Mouse (Mus musculus): ENCODE results near the gene Ak2. TPM values are rescaled to one million over a fixed set of nuclear protein-coding genes. Genes with fewer than 3 reads are reported as not detected.

Gene Ak2
- total and polyA plus RNA-seq, 3 experiments: 330 to 366 TPM; not detected in 1

- Histone ChIP-seq H3K9ac (ENCODE audit: control insufficient read depth, low read depth, low read length, poor library complexity, severe bottlenecking) (no peak overlapping the region), H3K27ac (ENCODE audit: control insufficient read depth, low read depth, low read length) (no peak overlapping the region), H3K9me3 (replicated peaks; ENCODE audit: insufficient read depth, low read length) (no peaks in the 10 kb centered on the region), H3K27me3 (ENCODE audit: control insufficient read depth in 1 of 2, insufficient read depth in 2 of 2, low read length in 2 of 2) (peaks cover 0 to 2% of the 10 kb centered on the region in 2 experiments; a peak in 2 of 4 replicates), H3K4me1 (ENCODE audit: control insufficient read depth in 1 of 2, insufficient read depth in 2 of 2, low read length in 2 of 2) (peaks cover 4 to 31% of the 10 kb centered on the region in 2 experiments), H3K4me3 (ENCODE audit: control insufficient read depth in 1 of 2, insufficient read depth in 1 of 2, low read depth in 2 of 2, low read length in 2 of 2) (no peak overlapping the region; a peak in 1 of 4 replicates), H3K36me3 (ENCODE audit: control insufficient read depth in 1 of 2, insufficient read depth in 2 of 2, low read length in 2 of 2) (peaks cover 0 to 17% of the 10 kb centered on the region in 2 experiments; a peak in 2 of 4 replicates), H3K79me2 (ENCODE audit: control insufficient read depth, insufficient read depth, low read length, poor library complexity) (no peaks in the 10 kb centered on the region)
- DNase-seq (ENCODE audit: low read depth, low spot score): peak; percentile 67
- TF ChIP-seq CHD1 (IDR thresholded peaks at IDR 0.05; ENCODE audit: low read depth, low read length) (no peak), MAZ (IDR thresholded peaks at IDR 0.05; ENCODE audit: low read depth, low read length) (no peak), ZKSCAN1 (IDR thresholded peaks at IDR 0.05; ENCODE audit: low read depth, low read length) (no peak)
These were observed 43.2 kb downstream of the Ak2 start for GRCm38 (mm10) chr4:129034706-129035660.

- Histone ChIP-seq H3K27me3 (ENCODE audit: control insufficient read depth in 1 of 2, insufficient read depth in 2 of 2, low read length in 2 of 2) (peaks cover 0 to 3% of the 10 kb centered on the region in 2 experiments; a peak in 2 of 4 replicates), H3K9ac (ENCODE audit: control insufficient read depth, low read depth, low read length, poor library complexity, severe bottlenecking) (no peak overlapping the region), H3K36me3 (ENCODE audit: control insufficient read depth in 1 of 2, insufficient read depth in 2 of 2, low read length in 2 of 2) (peaks cover 0 to 17% of the 10 kb centered on the region in 2 experiments; a peak in 2 of 4 replicates), H3K4me1 (ENCODE audit: control insufficient read depth in 1 of 2, insufficient read depth in 2 of 2, low read length in 2 of 2) (peaks cover 4 to 31% of the 10 kb centered on the region in 2 experiments), H3K79me2 (ENCODE audit: control insufficient read depth, insufficient read depth, low read length, poor library complexity) (no peaks in the 10 kb centered on the region), H3K9me3 (replicated peaks; ENCODE audit: insufficient read depth, low read length) (no peaks in the 10 kb centered on the region), H3K27ac (ENCODE audit: control insufficient read depth, low read depth, low read length) (no peak overlapping the region), H3K4me3 (ENCODE audit: control insufficient read depth in 1 of 2, insufficient read depth in 1 of 2, low read depth in 2 of 2, low read length in 2 of 2) (no peak overlapping the region)
- TF ChIP-seq BHLHE40 (IDR thresholded peaks at IDR 0.05; ENCODE audit: borderline replicate concordance, low read depth, low read length) (no peak), EP300 (IDR thresholded peaks at IDR 0.05; ENCODE audit: low read depth in 1 of 2, low read length in 2 of 2) (0 out of 4 replicates have a peak, but pooled peaks of 1 of the 2 experiments have one; percentile 16)
- DNase-seq (ENCODE audit: low read depth, low spot score): no peak
These were observed 44.2 kb downstream of the Ak2 start for GRCm38 (mm10) chr4:129035851-129036445.

GRCm38 (mm10) chr4:129047721-129048421 is 56.1 kb downstream of the Ak2 start:
- no peak for DNase-seq (ENCODE audit: low read depth, low spot score)
- H3K27me3 ChIP-seq (ENCODE audit: control insufficient read depth in 1 of 2, insufficient read depth in 2 of 2, low read length in 2 of 2): no peaks in the 10 kb centered on the region; a peak in 1 of 4 replicates
- H3K4me1 ChIP-seq (ENCODE audit: control insufficient read depth in 1 of 2, insufficient read depth in 2 of 2, low read length in 2 of 2): peaks cover 11 to 33% of the 10 kb centered on the region in 2 experiments
- no peak overlapping the region for H3K27ac ChIP-seq (ENCODE audit: control insufficient read depth, low read depth, low read length)
- H3K36me3 ChIP-seq (ENCODE audit: control insufficient read depth in 1 of 2, insufficient read depth in 2 of 2, low read length in 2 of 2): peaks cover 0 to 31% of the 10 kb centered on the region in 2 experiments; a peak in 2 of 4 replicates
- peak overlapping the region; percentile 27; the same call in 1 of the 2 replicates for H3K9ac ChIP-seq (ENCODE audit: control insufficient read depth, low read depth, low read length, poor library complexity, severe bottlenecking)
- no peaks in the 10 kb centered on the region for H3K9me3 ChIP-seq (replicated peaks; ENCODE audit: insufficient read depth, low read length)
- H3K4me3 ChIP-seq (ENCODE audit: control insufficient read depth in 1 of 2, insufficient read depth in 1 of 2, low read depth in 2 of 2, low read length in 2 of 2): peak overlapping the region in 1 of 2 experiments; percentile 56; a peak in 2 of 4 replicates
- no peaks in the 10 kb centered on the region for H3K79me2 ChIP-seq (ENCODE audit: control insufficient read depth, insufficient read depth, low read length, poor library complexity)
- TF ChIP-seq MEF2A (IDR thresholded peaks at IDR 0.05; ENCODE audit: extremely low read depth, insufficient replicate concordance, low read depth, low read length, poor library complexity, severe bottlenecking) (no peak), MYC (IDR thresholded peaks at IDR 0.05; ENCODE audit: low read depth, low read length) (no peak), ZNF384 (IDR thresholded peaks at IDR 0.05; ENCODE audit: low read depth, low read length) (peak; percentile 86)

Data from MEL (cell line).